Mouse (Mus musculus) midbrain, embryonic 13.5 days (tissue): ENCODE data around the gene 1190002N15Rik. TPM values are rescaled to one million over a fixed set of nuclear protein-coding genes. Genes with fewer than 3 reads are reported as not detected.

ENCODE experiments used
- ATAC-seq: fragments of 200-750 bp; cut with Nextera tagmentation; 2 replicates; pipeline ENCODE4 v1.8.0; 2017; ENCODE audit warnings: mild to moderate bottlenecking, moderate TSS enrichment, moderate library complexity
- H3K27ac ChIP-seq: fragments of 300-500 bp; sonication (generic); 2 replicates; pipeline ENCODE4 v1.5.1; 2015; ENCODE audit warnings: inconsistent platforms, mild to moderate bottlenecking, moderate library complexity
- H3K27me3 ChIP-seq: fragments of 300-500 bp; sonication (generic); 2 replicates; pipeline ENCODE4 v1.6.1; 2015; ENCODE audit warnings: mild to moderate bottlenecking, inconsistent platforms
- H3K36me3 ChIP-seq: fragments of 300-500 bp; sonication (generic); 2 replicates; pipeline ENCODE4 v1.6.1; 2015; ENCODE audit warnings: mild to moderate bottlenecking, inconsistent platforms
- H3K4me1 ChIP-seq: fragments of 300-500 bp; sonication (generic); replicated peaks from 2 replicates; pipeline ENCODE4 v1.6.1; 2015; ENCODE audit warnings: inconsistent platforms
- H3K4me2 ChIP-seq: fragments of 300-500 bp; sonication (generic); replicated peaks from 2 replicates; pipeline ENCODE4 v1.6.1; 2015; ENCODE audit warnings: moderate library complexity, mild to moderate bottlenecking, inconsistent platforms
- H3K4me3 ChIP-seq: fragments of 300-500 bp; sonication (generic); replicated peaks from 2 replicates; pipeline ENCODE4 v1.5.1; 2015; ENCODE audit warnings: mild to moderate bottlenecking, inconsistent platforms
- H3K9ac ChIP-seq: fragments of 300-500 bp; sonication (generic); replicated peaks from 2 replicates; pipeline ENCODE4 v1.6.1; 2015; ENCODE audit warnings: mild to moderate bottlenecking, inconsistent platforms
- H3K9me3 ChIP-seq: fragments of 300-500 bp; sonication (generic); 2 replicates; pipeline ENCODE4 v1.6.1; 2016; ENCODE audit warnings: mild to moderate bottlenecking, inconsistent platforms
- WGBS: fragments of 180-500 bp; shearing (Covaris S2); methylation state at CpG from one replicate; pipeline ENCODE4 v1.1.7; 2015; 5-methylcytosine and 5-hydroxymethylcytosine counted together
- polyA plus RNA-seq: library from polyadenylated mRNA; unstranded; fragments of >200 nt; fragmentation: Nextera tagmentation; extraction: Ambion mirVana; gene quantifications from 2 replicates; pipeline ENCODE4 v1.2.1, GENCODE M21; 2015

Gene 1190002N15Rik
- polyA plus RNA-seq, 1 experiment from 2014 or later: 5.9 TPM

GRCm38 (mm10) chr9:94512246-94512645 is 25.6 kb downstream of the 1190002N15Rik start:
- Histone ChIP-seq H3K9me3 (no peaks in the 10 kb centered on the region), H3K4me1 (no peaks in the 10 kb centered on the region), H3K36me3 (no peaks in the 10 kb centered on the region), H3K4me2 (no peak overlapping the region), H3K4me3 (no peak overlapping the region), H3K27ac (no peak overlapping the region), H3K9ac (no peak overlapping the region), H3K27me3 (no peaks in the 10 kb centered on the region)
- WGBS: 94% methylated on average over 8 of the region's 8 CpGs
- no peak for ATAC-seq

- H3K27me3 ChIP-seq: no peaks in the 10 kb centered on the region
- H3K27ac ChIP-seq: no peak overlapping the region
- no peaks in the 10 kb centered on the region for H3K36me3 ChIP-seq
- H3K9ac ChIP-seq: no peak overlapping the region
- H3K4me1 ChIP-seq: no peaks in the 10 kb centered on the region
- no peak overlapping the region for H3K4me2 ChIP-seq
- no peak for ATAC-seq
- no peak overlapping the region for H3K4me3 ChIP-seq
- no peaks in the 10 kb centered on the region for H3K9me3 ChIP-seq
Observed at GRCm38 (mm10) chr9:94511139-94511538, 26.7 kb downstream of the 1190002N15Rik start.

- no peak overlapping the region for H3K27ac ChIP-seq
- ATAC-seq: no peak
- H3K4me2 ChIP-seq: no peak overlapping the region
- no peaks in the 10 kb centered on the region for H3K9me3 ChIP-seq
- H3K36me3 ChIP-seq: no peaks in the 10 kb centered on the region
- H3K27me3 ChIP-seq: no peaks in the 10 kb centered on the region
- H3K9ac ChIP-seq: no peak overlapping the region
- WGBS: 65% methylated on average over 1 of the region's 1 CpGs
- no peak overlapping the region for H3K4me3 ChIP-seq
- no peaks in the 10 kb centered on the region for H3K4me1 ChIP-seq
Observed at GRCm38 (mm10) chr9:94506980-94507379, 30.9 kb downstream of the 1190002N15Rik start.

- no peaks in the 10 kb centered on the region for H3K4me1 ChIP-seq
- ATAC-seq: no peak
- no peaks in the 10 kb centered on the region for H3K9me3 ChIP-seq
- no peak overlapping the region for H3K4me2 ChIP-seq
- H3K27me3 ChIP-seq: no peaks in the 10 kb centered on the region
- no peak overlapping the region for H3K9ac ChIP-seq
- no peaks in the 10 kb centered on the region for H3K36me3 ChIP-seq
- H3K27ac ChIP-seq: no peak overlapping the region
- H3K4me3 ChIP-seq: no peak overlapping the region
- 86% methylated on average over 9 of the region's 9 CpGs for WGBS
Observed at GRCm38 (mm10) chr9:94491467-94491866, 46.4 kb downstream of the 1190002N15Rik start.

- H3K4me3 ChIP-seq: no peak overlapping the region
- 0 out of 2 replicates have a peak, but pooled peaks cover 2% of the 10 kb centered on the region for H3K4me1 ChIP-seq
- H3K27ac ChIP-seq: no peak overlapping the region
- no peaks in the 10 kb centered on the region for H3K36me3 ChIP-seq
- ATAC-seq: no peak
- H3K27me3 ChIP-seq: no peaks in the 10 kb centered on the region
- no peaks in the 10 kb centered on the region for H3K9me3 ChIP-seq
- 89% methylated on average over 2 of the region's 2 CpGs for WGBS
- no peak overlapping the region for H3K9ac ChIP-seq
- H3K4me2 ChIP-seq: no peak overlapping the region
Observed at GRCm38 (mm10) chr9:94487976-94488375, 49.9 kb downstream of the 1190002N15Rik start.

GRCm38 (mm10) chr9:94483291-94483879 is 54.5 kb downstream of the 1190002N15Rik start:
- H3K4me3 ChIP-seq: no peak overlapping the region
- no peaks in the 10 kb centered on the region for H3K36me3 ChIP-seq
- no peak overlapping the region for H3K27ac ChIP-seq
- H3K9me3 ChIP-seq: no peaks in the 10 kb centered on the region
- H3K4me2 ChIP-seq: no peak overlapping the region
- H3K4me1 ChIP-seq: 0 out of 2 replicates have a peak, but pooled peaks cover 2% of the 10 kb centered on the region
- ATAC-seq: no peak; the same call in 1 of the 2 replicates
- WGBS: 75% methylated on average over 6 of the region's 6 CpGs
- no peaks in the 10 kb centered on the region for H3K27me3 ChIP-seq
- H3K9ac ChIP-seq: no peak overlapping the region

GRCm38 (mm10) chr9:94482215-94482975 is 55.5 kb downstream of the 1190002N15Rik start:
- Histone ChIP-seq H3K36me3 (no peaks in the 10 kb centered on the region), H3K4me2 (no peak overlapping the region), H3K9me3 (no peaks in the 10 kb centered on the region), H3K9ac (no peak overlapping the region), H3K4me1 (0 out of 2 replicates have a peak, but pooled peaks cover 2% of the 10 kb centered on the region), H3K27me3 (no peaks in the 10 kb centered on the region), H3K4me3 (no peak overlapping the region), H3K27ac (no peak overlapping the region)
- peak; percentile 97 for ATAC-seq
- WGBS: 74% methylated on average over 10 of the region's 10 CpGs

- Histone ChIP-seq H3K27ac (no peak overlapping the region), H3K9ac (no peak overlapping the region), H3K4me1 (0 out of 2 replicates have a peak, but pooled peaks cover 2% of the 10 kb centered on the region), H3K4me3 (no peak overlapping the region), H3K9me3 (no peaks in the 10 kb centered on the region), H3K36me3 (no peaks in the 10 kb centered on the region), H3K27me3 (no peaks in the 10 kb centered on the region), H3K4me2 (no peak overlapping the region)
- no peak for ATAC-seq
- 94% methylated on average over 16 of the region's 16 CpGs for WGBS
Observed at GRCm38 (mm10) chr9:94481057-94481456, 56.8 kb downstream of the 1190002N15Rik start.

GRCm38 (mm10) chr9:94479382-94479781 is 58.5 kb downstream of the 1190002N15Rik start:
- Histone ChIP-seq H3K4me3 (no peak overlapping the region), H3K4me2 (no peak overlapping the region), H3K9me3 (no peaks in the 10 kb centered on the region), H3K27ac (no peak overlapping the region), H3K4me1 (0 out of 2 replicates have a peak, but pooled peaks cover 2% of the 10 kb centered on the region), H3K27me3 (no peaks in the 10 kb centered on the region), H3K9ac (no peak overlapping the region), H3K36me3 (no peaks in the 10 kb centered on the region)
- 89% methylated on average over 6 of the region's 6 CpGs for WGBS
- no peak for ATAC-seq

- 93% methylated on average over 6 of the region's 6 CpGs for WGBS
- Histone ChIP-seq H3K4me1 (0 out of 2 replicates have a peak, but pooled peaks cover 2% of the 10 kb centered on the region), H3K4me2 (no peak overlapping the region), H3K36me3 (no peaks in the 10 kb centered on the region), H3K27ac (no peak overlapping the region), H3K4me3 (no peak overlapping the region), H3K27me3 (no peaks in the 10 kb centered on the region), H3K9me3 (no peaks in the 10 kb centered on the region), H3K9ac (no peak overlapping the region)
- ATAC-seq: no peak
Observed at GRCm38 (mm10) chr9:94478954-94479353, 58.9 kb downstream of the 1190002N15Rik start.

GRCm38 (mm10) chr9:94475973-94476372 is 61.9 kb downstream of the 1190002N15Rik start:
- Histone ChIP-seq H3K27ac (no peak overlapping the region), H3K9me3 (no peaks in the 10 kb centered on the region), H3K4me2 (no peak overlapping the region), H3K4me1 (0 out of 2 replicates have a peak, but pooled peaks cover 2% of the 10 kb centered on the region), H3K27me3 (no peaks in the 10 kb centered on the region), H3K9ac (no peak overlapping the region), H3K4me3 (no peak overlapping the region), H3K36me3 (no peaks in the 10 kb centered on the region)
- no peak for ATAC-seq
- 95% methylated on average over 1 of the region's 1 CpGs for WGBS

- 85% methylated on average over 7 of the region's 7 CpGs for WGBS
Observed at GRCm38 (mm10) chr9:94473898-94474297, 64.0 kb downstream of the 1190002N15Rik start.

More at GRCm38 (mm10) chr9:94473898-94474297, 64.0 kb downstream of the 1190002N15Rik start:
- H3K4me2 ChIP-seq: no peak overlapping the region
- H3K4me3 ChIP-seq: no peak overlapping the region
- no peaks in the 10 kb centered on the region for H3K9me3 ChIP-seq
- H3K4me1 ChIP-seq: 0 out of 2 replicates have a peak, but pooled peaks cover 2% of the 10 kb centered on the region
- H3K27me3 ChIP-seq: no peaks in the 10 kb centered on the region
- H3K36me3 ChIP-seq: no peaks in the 10 kb centered on the region
- H3K9ac ChIP-seq: no peak overlapping the region
- no peak overlapping the region for H3K27ac ChIP-seq
- no peak for ATAC-seq
